Mouse (Mus musculus) megakaryocyte, embryonic 14.5 days (primary cell): ENCODE data around the gene Specc1.

Experiments
- FLI1 ChIP-seq: IDR thresholded peaks from 2 replicates; pipeline ENCODE4 v1.6.1; 2012; ENCODE audit warnings: low read length, inconsistent platforms, mixed read lengths
- GATA1 ChIP-seq: IDR thresholded peaks from 3 replicates; pipeline ENCODE4 v1.6.1; 2012; ENCODE audit warnings: mixed read lengths, low read length, inconsistent platforms, borderline replicate concordance

DNA sequence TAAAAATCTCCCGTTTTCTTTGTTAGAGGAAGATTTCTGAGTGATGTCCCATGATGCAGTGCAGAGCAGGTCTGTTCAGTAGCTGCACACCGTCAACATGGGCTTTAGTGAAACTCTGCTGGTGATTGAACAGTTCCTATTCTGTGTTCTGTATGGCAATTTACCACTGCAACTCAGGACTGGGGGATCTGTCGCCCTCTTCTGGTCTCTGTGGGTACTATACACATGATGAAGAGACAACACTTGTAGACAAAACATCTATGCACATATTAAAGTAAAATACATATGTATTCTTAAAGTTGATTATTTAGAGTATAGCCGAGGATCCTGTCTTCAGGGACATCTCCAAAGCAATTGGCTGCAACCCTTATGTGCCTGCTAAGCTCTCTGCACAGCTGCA, 45.4 kb downstream of the Specc1 start:
- no peak for TF ChIP-seq GATA1
- no peak for TF ChIP-seq FLI1
